Mouse (Mus musculus) spleen, postnatal 4 days (tissue): ENCODE results near the gene Csrnp3.

ENCODE experiments used
- DNase-seq, 2 experiments: peaks; one replicate each; pipeline ENCODE4 v3.0.0; 2022; ENCODE audit warnings: low spot score in 2 of 2

Csrnp3 gene

DNA sequence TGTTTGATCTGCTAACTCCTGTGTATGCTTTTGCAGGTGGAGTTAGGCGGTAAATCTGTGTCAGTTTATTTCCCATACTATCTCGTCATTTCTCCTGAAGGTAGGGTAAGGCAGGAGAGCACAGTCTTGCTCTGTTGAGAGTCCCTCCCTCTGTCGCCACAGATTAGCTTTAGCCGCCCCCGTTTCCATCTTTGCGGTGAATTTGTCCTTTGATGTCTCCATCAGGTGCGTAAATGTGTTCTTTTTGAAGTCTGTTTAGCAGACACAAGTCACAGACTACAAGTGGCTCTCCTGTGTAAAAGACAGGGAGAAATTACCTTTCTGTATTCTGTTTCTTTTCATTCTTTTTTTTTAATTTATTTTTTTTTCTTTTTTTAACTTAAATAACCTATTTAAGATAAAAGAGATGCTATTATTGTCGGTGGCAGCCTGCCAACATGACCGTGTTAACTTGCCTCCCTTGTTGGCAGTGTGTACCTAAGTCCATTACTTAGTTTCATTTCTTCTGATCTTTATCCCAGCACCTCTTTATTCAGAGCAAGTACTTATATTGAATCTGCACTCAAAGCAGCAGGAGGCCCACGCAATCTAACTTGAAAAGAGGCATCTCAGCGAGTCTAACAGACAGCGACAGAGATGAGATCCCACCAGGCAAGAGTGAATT is 25.5 kb downstream of the Csrnp3 start:
- DNase-seq = no peak

DNA sequence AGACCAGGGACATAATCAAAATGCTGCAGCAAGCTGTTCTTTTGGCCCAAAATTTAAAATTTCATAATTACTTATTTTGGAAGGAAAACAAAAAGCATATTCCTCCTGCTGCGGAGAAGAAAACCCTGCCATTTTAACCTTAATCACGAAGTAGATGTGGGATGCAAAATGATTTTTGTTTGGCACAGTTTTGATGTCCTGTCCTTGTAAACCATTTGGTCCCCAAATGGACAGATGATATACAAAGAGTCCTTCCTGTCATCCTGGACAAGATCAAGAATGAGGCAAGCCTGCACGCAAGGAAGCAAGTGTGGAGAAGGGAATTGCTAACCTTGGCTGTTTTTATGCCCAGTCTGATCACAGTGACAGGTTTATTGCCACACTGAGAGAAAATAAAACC is 46.0 kb downstream of the Csrnp3 start:
- no peak for DNase-seq

DNA sequence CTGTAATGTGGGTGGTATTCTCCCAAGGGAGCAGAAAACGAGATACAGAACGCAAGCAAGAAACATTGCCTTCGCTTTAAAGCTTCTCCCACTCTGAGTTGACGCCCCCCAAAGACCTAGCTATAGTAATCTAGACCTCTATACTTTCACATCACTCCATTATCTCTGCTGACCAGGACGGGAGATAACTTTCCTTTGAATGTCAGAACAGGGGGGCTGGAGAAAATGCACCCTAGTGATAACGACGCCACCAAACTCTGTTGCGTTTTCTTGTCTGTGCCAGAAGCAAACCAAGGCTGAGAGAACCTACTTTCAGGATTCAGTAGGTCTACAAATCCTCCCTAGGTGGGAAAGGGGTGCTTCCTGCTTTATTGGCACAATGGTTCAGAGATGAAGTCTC is 47.7 kb downstream of the Csrnp3 start:
- no peak for DNase-seq

DNA sequence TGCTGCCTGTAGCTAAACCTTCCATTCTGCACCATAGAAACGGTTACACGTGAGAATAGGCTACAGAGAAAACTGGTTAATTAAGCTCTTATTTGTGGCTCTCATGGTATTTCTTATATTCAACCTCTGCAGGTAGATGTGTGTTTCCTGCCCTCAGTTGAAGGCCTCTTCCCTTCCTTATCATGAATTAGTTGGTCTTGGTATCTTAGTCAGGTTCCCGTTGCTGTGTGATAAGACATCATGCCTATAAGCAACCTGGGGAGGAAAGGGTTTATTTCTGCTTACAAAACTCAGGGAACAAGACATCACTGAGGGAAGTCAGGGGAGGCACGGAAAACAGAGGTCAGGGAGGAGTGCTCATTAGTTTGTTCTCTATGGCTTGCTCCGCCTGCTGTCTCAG is 48.7 kb downstream of the Csrnp3 start:
- DNase-seq = no peak

- no peak for DNase-seq
Observed at GRCm38 (mm10) chr2:65896542-65896941, 51.0 kb downstream of the Csrnp3 start.

DNA sequence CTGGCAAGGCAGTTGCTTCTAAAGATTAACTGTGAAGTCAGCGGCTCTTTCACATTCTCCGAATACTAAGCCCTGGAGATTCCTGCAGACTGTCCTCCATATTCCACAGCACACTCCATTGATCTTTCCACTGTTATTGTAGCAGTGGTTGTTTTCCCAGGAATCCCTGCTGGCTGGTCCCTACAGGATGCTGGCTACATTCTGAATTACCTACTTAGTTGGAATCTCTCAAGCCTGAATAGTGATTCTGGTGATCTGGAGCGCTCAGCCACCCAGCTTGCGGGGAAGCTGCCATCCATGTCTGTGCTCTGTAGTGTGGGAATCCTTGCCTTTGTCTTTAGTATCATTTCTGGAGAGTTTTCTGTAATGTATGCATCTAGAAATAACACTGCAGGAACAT is 51.5 kb downstream of the Csrnp3 start:
- DNase-seq = no peak

DNA sequence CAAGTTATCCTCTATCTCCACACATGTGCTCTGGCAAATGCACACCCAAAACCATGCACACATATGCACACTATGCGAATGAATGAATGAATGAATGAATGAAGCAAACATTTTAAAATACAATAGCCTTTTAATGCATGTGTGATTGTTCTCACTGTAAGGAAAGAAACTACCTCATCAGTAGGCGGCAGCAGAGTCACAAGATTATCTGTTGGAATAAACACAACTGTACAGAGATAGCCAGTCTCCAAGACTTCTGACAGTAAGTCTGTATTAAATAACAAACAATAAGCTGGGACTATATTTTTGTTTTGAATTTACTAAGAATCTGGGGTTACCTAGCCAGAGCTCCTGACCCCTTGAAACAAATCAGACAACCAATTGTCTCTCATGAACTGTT is 53.9 kb downstream of the Csrnp3 start:
- DNase-seq = no peak

DNA sequence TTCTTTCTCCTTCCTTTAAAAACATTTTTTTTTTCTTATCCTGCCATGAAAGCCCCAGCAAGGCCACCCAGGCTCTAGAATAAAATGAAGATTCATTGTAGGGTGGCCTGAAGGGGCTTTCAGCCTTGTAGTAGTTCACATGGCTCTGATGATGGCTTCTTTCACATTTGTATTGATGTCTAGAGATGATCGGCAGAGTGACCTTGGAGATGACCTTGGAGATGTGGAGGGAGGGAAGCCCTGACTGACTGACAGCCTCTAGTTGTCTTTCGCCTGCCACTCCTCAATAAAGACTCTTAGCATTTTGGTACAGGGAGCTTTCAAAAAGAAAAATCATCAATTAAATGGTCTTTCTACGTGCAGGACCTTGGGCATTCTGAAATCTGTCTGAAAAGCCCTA is 63.0 kb downstream of the Csrnp3 start:
- DNase-seq = no peak

DNA sequence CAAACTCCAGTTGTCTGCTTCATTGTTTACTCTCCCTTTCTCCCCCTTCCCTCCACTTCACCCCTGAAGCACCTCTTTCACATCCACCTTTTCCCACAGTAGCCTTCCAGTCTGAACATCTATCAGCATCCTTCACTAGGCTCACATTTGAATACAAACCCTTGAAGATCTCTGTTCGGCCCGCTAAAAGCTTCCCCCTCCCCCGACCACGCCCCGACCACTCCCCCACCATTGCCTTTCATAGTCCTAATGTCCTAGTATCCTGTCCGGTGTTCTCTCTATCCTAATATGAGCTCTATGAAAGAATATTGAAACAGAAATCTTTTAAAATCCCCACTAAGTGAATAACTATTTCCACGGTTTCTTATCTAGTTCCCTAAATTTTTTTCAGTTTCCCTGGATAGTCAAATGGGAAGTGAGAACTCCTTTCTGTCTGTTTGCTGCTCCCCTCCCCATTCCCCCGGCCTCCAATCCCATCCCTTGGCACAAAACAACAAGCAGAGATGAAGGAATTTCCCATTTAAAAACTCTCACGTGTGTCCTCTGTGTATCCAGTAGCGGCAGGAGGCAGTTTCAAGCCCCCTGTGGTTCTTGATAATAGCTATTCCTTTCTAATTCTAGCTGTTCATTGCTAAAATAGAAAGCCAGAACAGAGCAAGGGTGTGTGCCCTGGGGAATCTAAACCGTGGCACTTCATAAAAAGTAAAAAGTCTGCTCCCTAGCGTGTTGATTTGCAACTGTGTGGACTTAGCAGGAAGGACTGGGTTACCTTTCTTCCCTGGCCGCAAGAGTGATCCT is 64.4 kb downstream of the Csrnp3 start:
- no peak for DNase-seq

- DNase-seq = no peak
Observed at GRCm38 (mm10) chr2:65915994-65916393, 70.4 kb downstream of the Csrnp3 start.

GRCm38 (mm10) chr2:65920651-65921412 is 75.3 kb downstream of the Csrnp3 start:
- no peak for DNase-seq

DNA sequence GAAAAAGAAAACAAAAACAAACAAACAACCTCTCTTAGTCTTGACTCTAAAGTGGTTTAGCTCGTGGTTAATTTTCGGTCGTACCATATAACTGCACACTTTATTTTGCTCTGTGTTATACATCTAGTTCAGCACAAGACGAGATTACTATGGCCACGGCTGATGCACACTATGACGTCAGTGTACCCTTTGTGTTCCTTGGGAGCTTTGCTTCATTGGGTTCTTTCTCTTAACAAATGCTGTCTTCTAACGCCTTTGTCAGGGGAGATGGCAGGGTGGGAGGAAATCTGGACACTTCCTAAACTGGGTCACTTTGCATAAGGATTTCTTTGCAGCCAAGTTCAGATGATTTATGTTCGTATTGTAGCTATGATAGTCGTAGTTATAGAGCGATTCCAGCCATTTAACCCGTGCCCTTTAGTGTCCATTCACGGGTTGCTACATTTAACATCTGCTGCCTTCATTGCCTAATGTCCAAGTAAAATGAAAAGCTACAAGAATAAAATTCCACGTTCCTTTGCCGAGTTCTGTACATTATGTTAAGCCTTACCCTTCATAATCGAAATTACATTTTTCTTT is 79.9 kb downstream of the Csrnp3 start:
- no peak for DNase-seq

DNA sequence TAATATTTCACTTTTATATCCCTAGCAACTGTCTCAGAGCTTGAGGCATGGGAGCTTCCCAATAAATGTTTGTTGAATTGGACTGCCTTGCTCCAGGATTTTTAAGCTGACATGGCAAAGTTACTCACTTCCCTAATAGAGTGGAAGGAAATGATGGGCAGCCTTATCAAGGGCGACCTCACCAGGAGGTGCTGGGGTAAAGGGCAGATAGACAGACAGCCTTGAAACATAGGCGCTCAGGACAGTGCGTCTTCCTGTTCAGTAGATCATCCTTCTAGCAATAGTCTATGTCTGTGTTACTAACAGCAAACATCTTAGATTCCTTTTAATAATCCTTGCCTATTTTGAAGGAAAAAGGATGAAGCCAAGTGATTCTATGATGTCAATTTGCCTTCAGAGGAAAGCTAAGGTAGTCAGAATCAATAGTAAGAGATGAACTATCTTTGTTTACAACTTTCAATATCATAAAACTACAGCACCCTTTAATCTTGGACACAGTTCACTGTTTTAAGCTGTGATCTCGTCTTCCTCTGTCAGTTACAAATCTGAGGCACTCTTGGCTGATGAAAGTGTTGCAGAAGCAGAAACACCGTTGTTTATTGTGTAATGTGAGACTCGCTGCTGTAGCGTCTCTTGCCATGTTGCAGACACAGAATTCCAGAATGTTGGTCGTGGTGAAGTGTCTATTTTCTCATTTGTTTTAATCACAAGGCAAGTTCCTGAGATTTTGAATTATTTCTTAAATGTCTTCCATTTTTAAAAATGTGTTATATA is 81.6 kb downstream of the Csrnp3 start:
- DNase-seq = no peak

GRCm38 (mm10) chr2:65929286-65929685 is 83.7 kb downstream of the Csrnp3 start:
- no peak for DNase-seq

- no peak for DNase-seq
Observed at GRCm38 (mm10) chr2:65929927-65930326, 84.4 kb downstream of the Csrnp3 start.

GRCm38 (mm10) chr2:65931313-65931712 is 85.7 kb downstream of the Csrnp3 start:
- no peak for DNase-seq

DNA sequence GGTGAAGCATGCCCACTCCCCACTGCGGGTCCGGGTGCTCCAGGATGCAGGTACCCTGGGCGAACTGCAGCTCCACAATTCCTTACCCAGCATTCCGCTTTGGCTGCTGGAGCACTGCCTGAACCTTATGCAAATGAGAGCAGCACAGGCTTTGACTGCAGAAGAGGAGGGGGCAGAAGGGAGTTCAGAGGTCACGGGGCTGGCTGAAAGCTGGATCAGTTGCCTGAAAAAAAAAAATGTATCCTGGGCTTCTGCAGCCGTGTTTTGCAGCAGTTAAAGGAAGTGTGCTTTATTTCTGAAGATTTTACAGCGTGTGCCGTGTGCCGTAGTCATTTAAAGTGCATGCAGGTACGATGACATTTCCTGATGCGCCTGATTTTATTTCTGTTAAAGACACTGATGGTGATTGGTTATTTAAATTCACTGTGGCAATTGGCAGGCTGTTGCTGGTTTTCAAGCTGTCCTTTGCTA is 86.3 kb downstream of the Csrnp3 start:
- DNase-seq = no peak

- DNase-seq = no peak
Observed at GRCm38 (mm10) chr2:65934099-65934498, 88.5 kb downstream of the Csrnp3 start.

GRCm38 (mm10) chr2:65938900-65939299 is 93.3 kb downstream of the Csrnp3 start:
- DNase-seq = no peak

- DNase-seq = no peak
Observed at GRCm38 (mm10) chr2:65940351-65940750, 94.8 kb downstream of the Csrnp3 start.

DNA sequence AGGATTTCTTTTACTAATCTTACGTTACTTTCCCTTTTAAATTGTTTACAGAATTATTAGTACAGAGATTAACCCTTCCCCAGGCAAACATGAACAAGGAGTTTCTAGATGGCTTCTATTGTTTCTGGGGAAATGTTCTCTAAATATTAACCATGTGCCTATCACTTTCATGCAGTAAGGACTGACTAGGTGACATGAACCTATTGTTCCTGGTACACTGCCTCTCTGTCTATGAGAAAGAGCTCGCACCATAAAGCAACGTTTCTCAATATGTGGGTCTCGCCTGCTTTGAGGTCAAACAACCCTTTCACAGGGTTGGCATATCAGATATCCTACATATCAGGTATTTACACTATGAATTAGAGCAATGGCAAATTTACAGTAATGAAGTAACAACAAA is 96.8 kb downstream of the Csrnp3 start:
- no peak for DNase-seq
